Comparison of ENCODE assay signal across 10 mouse cellular contexts in genomic region chr5:100249757-100250156, GRCm38 (mm10).
DNase-seq lines count a peak whose midpoint lies in the region; ATAC-seq lines count a peak whose summit lies in the region.
"Had no signal": no experiment of that assay in that cellular context is flagged by ENCODE, and none has a peak within 500 bp of the region (broad histone marks: within the 10 kb centered on the region; RNA-seq: fewer than 3 reads in every experiment).

No protein-coding gene starts in this region.

- no peaks in the 10 kb centered on the region for H3K9me3 ChIP-seq in liver, embryonic 12.5 days (replicated peaks)
- H3K9me3 ChIP-seq in midbrain, embryonic 16.5 days (replicated peaks; ENCODE audit: control insufficient read depth, low read length, poor library complexity, severe bottlenecking), result no peaks in the 10 kb centered on the region
- H3K9me3 ChIP-seq in forebrain, embryonic 12.5 days, result no peaks in the 10 kb centered on the region

- H3K9ac ChIP-seq in liver, embryonic 12.5 days, result no peak overlapping the region
- H3K9ac ChIP-seq in midbrain, embryonic 16.5 days (ENCODE audit: low read depth, low read length), result no peak overlapping the region
- H3K9ac ChIP-seq in forebrain, embryonic 12.5 days, result no peak overlapping the region

- H3K27me3 ChIP-seq in liver, embryonic 12.5 days (replicated peaks), result no peaks in the 10 kb centered on the region
- no peaks in the 10 kb centered on the region for H3K27me3 ChIP-seq in splenic B cell, adult 2 months (ENCODE audit: control insufficient read depth, insufficient read depth, low read length, poor library complexity, severe bottlenecking)
- H3K27me3 ChIP-seq in midbrain, embryonic 16.5 days (ENCODE audit: control insufficient read depth, insufficient read depth, low read depth, low read length), result no peaks in the 10 kb centered on the region
- no peaks in the 10 kb centered on the region for H3K27me3 ChIP-seq in forebrain, embryonic 12.5 days

- H3K4me1 ChIP-seq in liver, embryonic 12.5 days, result no peaks in the 10 kb centered on the region
- no peaks in the 10 kb centered on the region for H3K4me1 ChIP-seq in midbrain, embryonic 16.5 days (ENCODE audit: control insufficient read depth, insufficient read depth, low read length)
- no peaks in the 10 kb centered on the region for H3K4me1 ChIP-seq in forebrain, embryonic 12.5 days

- ATAC-seq in liver, embryonic 12.5 days, result no peak
- ATAC-seq in granulocyte monocyte progenitor cell, adult 5-6 weeks (replicated peaks; ENCODE audit: poor library complexity, severe bottlenecking), result peak; percentile 57
- ATAC-seq in midbrain, embryonic 16.5 days, result no peak
- ATAC-seq in forebrain, embryonic 12.5 days (ENCODE audit: low FRiP score), result no peak

- no peak overlapping the region for H3K4me3 ChIP-seq in liver, embryonic 12.5 days
- no peak overlapping the region for H3K4me3 ChIP-seq in midbrain, embryonic 16.5 days (ENCODE audit: low read depth, low read length)
- H3K4me3 ChIP-seq in forebrain, embryonic 12.5 days (replicated peaks), result no peak overlapping the region

- no peaks in the 10 kb centered on the region for H3K36me3 ChIP-seq in liver, embryonic 12.5 days
- no peaks in the 10 kb centered on the region for H3K36me3 ChIP-seq in splenic B cell, adult 2 months (ENCODE audit: control insufficient read depth, insufficient read depth, low read length, poor library complexity, severe bottlenecking)
- no peaks in the 10 kb centered on the region for H3K36me3 ChIP-seq in midbrain, embryonic 16.5 days (ENCODE audit: control insufficient read depth, insufficient read depth, low read length)
- H3K36me3 ChIP-seq in forebrain, embryonic 12.5 days (replicated peaks), result no peaks in the 10 kb centered on the region

- 42% methylated on average over 3 of the region's 3 CpGs for WGBS in liver, embryonic 12.5 days (ENCODE audit: insufficient replicate concordance)
- 60% methylated on average over 3 of the region's 3 CpGs for WGBS in midbrain, embryonic 16.5 days
- WGBS in forebrain, embryonic 12.5 days, result 62% methylated on average over 3 of the region's 3 CpGs

- no peak overlapping the region for H3K4me2 ChIP-seq in liver, embryonic 12.5 days
- no peak overlapping the region for H3K4me2 ChIP-seq in midbrain, embryonic 16.5 days (ENCODE audit: low read length)
- H3K4me2 ChIP-seq in forebrain, embryonic 12.5 days, result no peak overlapping the region

- peak; percentile 39 for DNase-seq in adrenal gland, postnatal 10 days
- DNase-seq in adrenal gland, adult 8-10 months, result no peak
- DNase-seq in liver, result peak; percentile 45
- peak; percentile 38 for DNase-seq in splenic B cell, adult 2 months (ENCODE audit: low read depth, low spot score)
- DNase-seq: cerebellum, adult 2 months had no signal

- H3K27ac ChIP-seq in liver, embryonic 12.5 days, result no peak overlapping the region
- H3K27ac ChIP-seq in midbrain, embryonic 16.5 days (ENCODE audit: low read length), result no peak overlapping the region
- H3K27ac ChIP-seq in forebrain, embryonic 12.5 days, result no peak overlapping the region
- H3K27ac ChIP-seq: macrophage had no signal
